Mouse (Mus musculus) liver, embryonic 14.5 days (tissue): ENCODE measurements around the gene Nek3. TPM values are rescaled to one million over a fixed set of nuclear protein-coding genes. Genes with fewer than 3 reads are reported as not detected.

Experiments
- ATAC-seq: fragments of 200-750 bp; cut with Nextera tagmentation; 2 replicates; pipeline ENCODE4 v1.8.0; 2017; ENCODE audit warnings: moderate number of reproducible peaks, mild to moderate bottlenecking, moderate library complexity; ENCODE audit not compliant: insufficient read depth
- DNase-seq, 3 experiments: peaks; one replicate each; pipeline ENCODE4 v3.0.0-alpha.2; 2012 to 2013; ENCODE audit warnings: low read depth in 3 of 3, low spot score in 3 of 3
- H3K27ac ChIP-seq: fragments of 300-500 bp; sonication (generic); 2 replicates; pipeline ENCODE4 v1.5.1; 2014; ENCODE audit warnings: moderate library complexity, mild to moderate bottlenecking, control low read depth, inconsistent platforms
- H3K27me3 ChIP-seq: fragments of 300-500 bp; sonication (generic); 2 replicates; pipeline ENCODE4 v1.6.1; 2014; ENCODE audit warnings: mild to moderate bottlenecking, low read length, moderate library complexity; ENCODE audit not compliant: control insufficient read depth, insufficient read depth
- H3K36me3 ChIP-seq: fragments of 300-500 bp; sonication (generic); replicated peaks from 2 replicates; pipeline ENCODE4 v1.6.1; 2014; ENCODE audit warnings: low read depth; ENCODE audit not compliant: control insufficient read depth, insufficient read depth
- H3K4me1 ChIP-seq, 2 experiments: fragments of 200-500 bp in 1 of 2; fragments of 300-500 bp in 1 of 2; sonication (generic) in 1 of 2; replicated peaks; 2 replicates each; pipeline ENCODE4 v1.6.1; 2012 to 2014; ENCODE audit warnings: antibody characterized with exemption in 1 of 2, inconsistent platforms in 1 of 2, low read length in 1 of 2; ENCODE audit not compliant: control insufficient read depth in 2 of 2, insufficient read depth in 2 of 2
- H3K4me2 ChIP-seq: fragments of 300-500 bp; sonication (generic); 2 replicates; pipeline ENCODE4 v1.6.1; 2014; ENCODE audit warnings: low read depth, mild to moderate bottlenecking, control low read depth, moderate library complexity
- H3K4me3 ChIP-seq, 2 experiments: fragments of 200-500 bp in 1 of 2; fragments of 300-500 bp in 1 of 2; sonication (generic) in 1 of 2; 2 replicates each; pipeline ENCODE4 v1.5.1; 2012 to 2014; ENCODE audit warnings: low read depth in 2 of 2, low read length in 2 of 2, mild to moderate bottlenecking in 2 of 2, control low read depth in 1 of 2, inconsistent platforms in 1 of 2, moderate library complexity in 1 of 2; ENCODE audit not compliant: insufficient read depth in 1 of 2
- H3K9ac ChIP-seq: fragments of 300-500 bp; sonication (generic); replicated peaks from 2 replicates; pipeline ENCODE4 v1.6.1; 2014; ENCODE audit warnings: mild to moderate bottlenecking, control low read depth, moderate library complexity
- H3K9me3 ChIP-seq: fragments of 300-500 bp; sonication (generic); 2 replicates; pipeline ENCODE4 v1.6.1; 2016; ENCODE audit warnings: low read length, mixed read lengths; ENCODE audit not compliant: control insufficient read depth
- CTCF ChIP-seq: IDR thresholded peaks from 2 replicates; pipeline ENCODE4 v1.5.1; 2016; ENCODE audit warnings: antibody characterized with exemption, low read depth, control low read depth
- EP300 ChIP-seq: IDR thresholded peaks from 2 replicates; pipeline ENCODE4 v1.6.1; 2016; ENCODE audit warnings: antibody characterized with exemption, low read depth
- WGBS: fragments of 180-500 bp; shearing (Covaris S2); extraction: QIAGEN DNeasy Blood & Tissue Kit; methylation state at CpG from one replicate; pipeline ENCODE4 v1.1.7; 2014; ENCODE audit not compliant: insufficient replicate concordance; 5-methylcytosine and 5-hydroxymethylcytosine counted together
- polyA plus RNA-seq, 2 experiments: library from polyadenylated mRNA; depleted of rRNA in 1 of 2; stranded (reverse) in 1 of 2; unstranded in 1 of 2; fragments of >200 nt; fragmentation: Nextera tagmentation in 1 of 2; extraction: Ambion mirVana in 1 of 2; gene quantifications; 2 replicates each; pipeline versions ENCODE4 v1.2.1 to v1.2.3; 2012 to 2014

Nek3 gene
- polyA plus RNA-seq (2012; rRNA removed) (0.92 and 1.8 TPM in 2 replicates), polyA plus RNA-seq (2014; fragmentation: Nextera tagmentation; extraction: Ambion mirVana) (1.4 and 1.7 TPM in 2 replicates)

DNA sequence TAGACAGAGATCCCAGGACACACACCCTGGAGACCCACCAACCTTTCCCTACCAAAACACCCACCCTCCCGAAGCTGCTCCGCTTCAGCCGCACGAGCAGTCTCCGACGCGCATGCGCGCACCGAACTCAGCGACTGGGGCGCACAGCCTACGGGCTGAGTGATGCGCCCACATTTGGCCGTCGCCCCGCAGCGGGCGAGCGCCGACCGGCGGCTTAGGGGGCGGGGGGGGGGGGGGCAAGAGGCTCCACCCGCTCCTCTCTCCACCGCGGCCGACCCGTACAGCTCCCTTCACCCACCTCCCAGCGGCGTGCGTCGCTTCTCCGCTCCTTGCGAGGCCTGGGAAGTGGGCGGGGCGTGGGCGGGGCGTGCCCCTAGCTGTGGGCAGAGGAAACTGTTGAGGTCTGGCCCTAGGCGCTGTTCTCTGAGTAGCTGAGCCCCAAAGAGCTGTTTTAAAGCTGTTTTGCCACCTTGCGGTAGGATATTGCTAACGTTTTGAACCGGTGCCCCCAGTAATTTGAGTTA is at the start of gene Nek3:
Gene Nek3, minus strand, starts transcription at position 356 of the 524 bp plus-strand sequence.
- H3K4me1 ChIP-seq: peaks cover 5 to 6% of the 10 kb centered on the region in 2 experiments
- no peaks in the 10 kb centered on the region for H3K9me3 ChIP-seq
- DNase-seq (peak; percentile 67 to 82 (median 81)), ATAC-seq (peak; percentile 98)
- H3K36me3 ChIP-seq: peaks cover 13% of the 10 kb centered on the region
- peak within 1 kb of the TSS; percentile 26; the same call in 1 of the 2 replicates for H3K27ac ChIP-seq
- WGBS: under 1% methylated on average over 35 of the region's 43 CpGs
- TF ChIP-seq EP300 (no peak), CTCF (peak; percentile 80)
- peak within 1 kb of the TSS; percentile 80 for H3K4me2 ChIP-seq
- H3K4me3 ChIP-seq: peak within 1 kb of the TSS; percentile 48 to 78
- H3K27me3 ChIP-seq: no peaks in the 10 kb centered on the region
- peak within 1 kb of the TSS; percentile 69 for H3K9ac ChIP-seq

DNA sequence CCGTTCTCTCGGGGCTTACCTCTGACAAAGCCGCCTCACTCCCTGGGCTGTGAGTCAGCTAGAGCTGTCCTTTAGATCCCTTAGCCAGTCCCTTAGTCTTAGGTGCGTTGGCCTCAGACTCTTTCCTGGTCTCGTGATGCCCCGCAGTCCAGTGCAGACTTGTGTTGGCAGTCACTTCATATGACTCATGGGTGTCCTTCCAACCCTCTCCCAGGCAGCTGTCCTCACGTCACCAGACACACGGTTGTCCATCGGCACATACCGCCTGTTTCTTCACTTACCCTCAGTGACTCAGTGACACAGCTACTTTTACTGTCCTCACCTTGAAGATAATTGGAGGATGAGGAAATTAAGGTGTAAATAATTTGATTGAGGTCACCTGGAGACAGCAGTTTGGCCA is 48.6 kb upstream of the Nek3 start:
- no peak for TF ChIP-seq EP300
- no peak for TF ChIP-seq CTCF
- Histone ChIP-seq H3K27me3 (no peaks in the 10 kb centered on the region), H3K4me2 (no peak overlapping the region), H3K27ac (no peak overlapping the region), H3K36me3 (no peaks in the 10 kb centered on the region), H3K9ac (no peak overlapping the region), H3K4me3 (no peak overlapping the region), H3K9me3 (no peaks in the 10 kb centered on the region), H3K4me1 (no peaks in the 10 kb centered on the region)
- 77% methylated on average over 10 of the region's 10 CpGs for WGBS
- no peak for DNase-seq
- ATAC-seq: no peak

- 2% methylated on average over 5 of the region's 5 CpGs for WGBS
- Histone ChIP-seq H3K27ac (no peak overlapping the region), H3K4me2 (no peak overlapping the region), H3K9me3 (no peaks in the 10 kb centered on the region), H3K4me1 (peaks cover 0 to 9% of the 10 kb centered on the region in 2 experiments; a peak in 3 of 4 replicates), H3K4me3 (no peak overlapping the region), H3K36me3 (no peaks in the 10 kb centered on the region), H3K9ac (no peak overlapping the region), H3K27me3 (no peaks in the 10 kb centered on the region)
- DNase-seq (peak in 2 of 3 experiments; percentile 26 to 45), ATAC-seq (peak; percentile 65)
- TF ChIP-seq CTCF: no peak
- peak; percentile 57 for TF ChIP-seq EP300
Observed at GRCm38 (mm10) chr8:22209012-22209411, 42.8 kb upstream of the Nek3 start.

DNA sequence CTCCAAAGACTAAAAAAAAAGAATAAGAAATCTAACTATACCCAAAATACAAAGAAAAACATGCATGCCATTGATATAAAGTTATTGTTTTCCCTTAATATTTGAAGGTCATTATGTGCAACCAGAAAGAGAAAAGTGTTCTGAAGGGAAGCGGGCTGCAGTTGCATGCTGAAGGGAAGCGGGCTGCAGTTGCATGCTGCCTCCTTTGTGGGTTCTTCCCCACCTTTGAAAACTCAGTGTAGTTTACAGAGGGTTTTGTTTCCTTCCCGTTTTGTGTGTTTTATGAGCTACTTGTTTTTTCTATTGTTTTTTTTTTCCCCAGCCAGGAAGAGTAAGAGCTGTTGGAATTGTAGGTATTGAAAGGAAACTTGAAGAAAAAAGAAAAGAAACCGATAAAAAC is 41.3 kb upstream of the Nek3 start:
- H3K9ac ChIP-seq: no peak overlapping the region
- H3K9me3 ChIP-seq: no peaks in the 10 kb centered on the region
- WGBS: 38% methylated on average over 4 of the region's 4 CpGs
- H3K27ac ChIP-seq: no peak overlapping the region
- no peak for TF ChIP-seq CTCF
- TF ChIP-seq EP300: no peak
- H3K4me3 ChIP-seq: no peak overlapping the region
- no peak for ATAC-seq
- DNase-seq: no peak
- no peaks in the 10 kb centered on the region for H3K36me3 ChIP-seq
- peaks cover 0 to 9% of the 10 kb centered on the region in 2 experiments; a peak in 3 of 4 replicates for H3K4me1 ChIP-seq
- no peak overlapping the region for H3K4me2 ChIP-seq
- H3K27me3 ChIP-seq: no peaks in the 10 kb centered on the region

- no peak overlapping the region for H3K4me3 ChIP-seq
- H3K4me1 ChIP-seq: peaks cover 0 to under 1% of the 10 kb centered on the region in 2 experiments; a peak in 2 of 4 replicates
- 85% methylated on average over 8 of the region's 8 CpGs for WGBS
- ATAC-seq (no peak), DNase-seq (no peak)
- no peak overlapping the region for H3K4me2 ChIP-seq
- H3K27ac ChIP-seq: no peak overlapping the region
- TF ChIP-seq CTCF (peak; percentile 49), EP300 (no peak)
- no peaks in the 10 kb centered on the region for H3K36me3 ChIP-seq
- H3K9me3 ChIP-seq: no peaks in the 10 kb centered on the region
- no peaks in the 10 kb centered on the region for H3K27me3 ChIP-seq
- no peak overlapping the region for H3K9ac ChIP-seq
Observed at GRCm38 (mm10) chr8:22199481-22199880, 33.2 kb upstream of the Nek3 start.
